Mouse (Mus musculus) lung, postnatal 0 days (tissue): Measurements from ENCODE around the gene Mmp12. TPM values are rescaled to one million over a fixed set of nuclear protein-coding genes. Genes with fewer than 3 reads are reported as not detected.
"Not testable (repeated sequence)": the region's sequence is repeated elsewhere in the genome, so short reads cannot be mapped to it uniquely, and the experiment has no call there.

Experiments
- ATAC-seq: fragments of 200-750 bp; cut with Nextera tagmentation; 2 replicates; pipeline ENCODE4 v1.8.0; 2017; ENCODE audit warnings: moderate library complexity
- DNase-seq: peaks from one replicate; pipeline ENCODE4 v3.0.0-alpha.2; 2016; ENCODE audit warnings: low spot score
- H3K27ac ChIP-seq: fragments of 300-500 bp; sonication (generic); 2 replicates; pipeline ENCODE4 v1.5.1; 2014; ENCODE audit warnings: antibody characterized with exemption, mild to moderate bottlenecking, low read length, mixed read lengths
- H3K27me3 ChIP-seq: fragments of 300-500 bp; sonication (generic); replicated peaks from 2 replicates; pipeline ENCODE4 v1.6.1; 2014; ENCODE audit warnings: low read length, mixed read lengths; ENCODE audit not compliant: insufficient read depth
- H3K36me3 ChIP-seq: fragments of 300-500 bp; sonication (generic); 2 replicates; pipeline ENCODE4 v1.6.1; 2014; ENCODE audit warnings: low read length, mixed read lengths; ENCODE audit not compliant: insufficient read depth
- H3K4me1 ChIP-seq: fragments of 300-500 bp; sonication (generic); 2 replicates; pipeline ENCODE4 v1.6.1; 2014; ENCODE audit warnings: antibody characterized with exemption, low read depth, low read length, mixed read lengths; ENCODE audit not compliant: insufficient read depth
- H3K4me2 ChIP-seq: fragments of 300-500 bp; sonication (generic); replicated peaks from 2 replicates; pipeline ENCODE4 v1.6.1; 2014; ENCODE audit warnings: low read depth, mild to moderate bottlenecking, low read length, moderate library complexity, mixed read lengths
- H3K4me3 ChIP-seq: fragments of 300-500 bp; sonication (generic); 2 replicates; pipeline ENCODE4 v1.5.1; 2014; ENCODE audit warnings: low read depth, low read length
- H3K9ac ChIP-seq: fragments of 300-500 bp; sonication (generic); replicated peaks from 2 replicates; pipeline ENCODE4 v1.6.1; 2014; ENCODE audit warnings: low read depth, mild to moderate bottlenecking
- H3K9me3 ChIP-seq: fragments of 300-500 bp; sonication (generic); 2 replicates; pipeline ENCODE4 v1.6.1; 2016; ENCODE audit warnings: low read length, mixed read lengths
- CTCF ChIP-seq: IDR thresholded peaks from 2 replicates; pipeline ENCODE4 v1.5.1; 2016; ENCODE audit warnings: antibody characterized with exemption, mild to moderate bottlenecking
- EP300 ChIP-seq: IDR thresholded peaks from 2 replicates; pipeline ENCODE4 v1.6.1; 2016; ENCODE audit warnings: antibody characterized with exemption, mild to moderate bottlenecking, control low read depth
- WGBS: fragments of 180-500 bp; shearing (Covaris S2); extraction: QIAGEN DNeasy Blood & Tissue Kit; methylation state at CpG from one replicate; pipeline ENCODE4 v1.1.7; 2014; 5-methylcytosine and 5-hydroxymethylcytosine counted together
- polyA plus RNA-seq: library from polyadenylated mRNA; unstranded; fragments of >200 nt; fragmentation: Nextera tagmentation; extraction: Ambion mirVana; gene quantifications from 2 replicates; pipeline ENCODE4 v1.2.1, GENCODE M21; 2015

The Mmp12 gene
- polyA plus RNA-seq, 1 experiment from 2014 or later, result 2.4 TPM

- Histone ChIP-seq H3K4me2 (no peak within 1 kb of the TSS), H3K9me3 (no peaks in the 10 kb centered on the region), H3K9ac (no peak within 1 kb of the TSS), H3K27me3 (no peaks in the 10 kb centered on the region), H3K27ac (no peak within 1 kb of the TSS), H3K4me1 (no peaks in the 10 kb centered on the region), H3K4me3 (no peak within 1 kb of the TSS), H3K36me3 (no peaks in the 10 kb centered on the region)
- no peak for DNase-seq
- TF ChIP-seq CTCF (no peak), EP300 (no peak)
- ATAC-seq, result no peak
Measured at GRCm38 (mm10) chr9:7387947-7388346, 43.8 kb downstream of the Mmp12 start, which contains the start of gene Mmp1b. Gene Mmp1b (minus strand): TSS chr9:7388047.

GRCm38 (mm10) chr9:7396556-7396955, 52.4 kb downstream of the Mmp12 start:
- not testable (repeated sequence) for DNase-seq, ATAC-seq, H3K27me3 ChIP-seq, H3K9me3 ChIP-seq, H3K36me3 ChIP-seq, H3K4me1 ChIP-seq, H3K4me3 ChIP-seq, H3K27ac ChIP-seq, H3K9ac ChIP-seq, H3K4me2 ChIP-seq
- WGBS, result 72% methylated on average over 8 of the region's 8 CpGs

Other genes with a start within 250 kb of the Mmp12 start
- gene Dync2h1, start 159.9 kb upstream of the Mmp12 start, polyA plus RNA-seq, result 7.2 and 9.3 TPM in 2 replicates
- 92.3 and 108 TPM in 2 replicates for gene Dcun1d5, start 159.9 kb upstream of the Mmp12 start, polyA plus RNA-seq
- 0.11 and 0.14 TPM in 2 replicates for gene Mmp13, start 71.9 kb upstream of the Mmp12 start, polyA plus RNA-seq
- not detected in 2 replicates for gene Mmp1b, start 43.7 kb downstream of the Mmp12 start, polyA plus RNA-seq
- 0.08 TPM in 1 of 2 replicates, not detected in the other for gene Mmp3, start 101.4 kb downstream of the Mmp12 start, polyA plus RNA-seq
- gene Mmp10, start 158.0 kb downstream of the Mmp12 start, polyA plus RNA-seq, result not detected in 2 replicates
- gene Mmp8, start 214.1 kb downstream of the Mmp12 start, polyA plus RNA-seq, result 5.3 TPM in 2 replicates
- gene Mmp27, start 227.0 kb downstream of the Mmp12 start, polyA plus RNA-seq, result 0.10 and 0.14 TPM in 2 replicates